Mouse (Mus musculus): ENCODE results near the gene Herc4. TPM values are rescaled to one million over a fixed set of nuclear protein-coding genes. Genes with fewer than 3 reads are reported as not detected.
A peak's percentile ranks its signal among the peaks of the same experiment; 100 is the strongest.

Herc4 gene
- 38.2 and 39.0 TPM in 2 replicates for polyA plus RNA-seq (2015; fragmentation: Nextera tagmentation; extraction: Ambion mirVana)

DNA sequence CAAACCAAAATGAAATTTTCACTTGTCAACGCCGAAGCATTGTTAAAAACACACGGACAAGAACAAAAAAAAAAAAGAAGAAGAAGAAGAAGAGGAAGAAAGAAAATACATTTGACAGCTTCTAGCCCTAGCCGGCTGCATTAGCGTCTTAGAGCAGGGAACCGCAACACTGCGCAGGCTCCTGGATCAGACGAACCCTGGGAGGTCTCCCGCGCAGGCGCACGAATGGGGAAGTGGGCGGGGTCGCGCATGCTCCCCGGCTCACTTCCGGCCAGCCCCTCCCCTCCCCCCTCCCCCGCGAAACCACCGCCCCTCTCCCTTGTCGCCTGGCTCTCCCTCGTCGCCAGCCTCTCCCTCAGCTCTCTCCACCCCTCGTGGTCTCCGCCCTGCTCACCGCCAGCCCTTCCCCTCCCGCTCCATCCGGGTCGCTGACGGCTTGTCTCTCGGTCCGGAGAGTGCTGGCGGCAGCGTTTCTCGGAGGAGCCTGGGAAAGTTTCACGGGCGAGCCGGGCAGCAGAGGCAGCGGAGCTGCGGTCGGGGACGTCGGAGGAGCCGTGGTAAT is at the start of gene Herc4:
Herc4 (plus strand) TSS at position 318 of the 562 bp plus-strand sequence.
- no peaks in the 10 kb centered on the region for H3K36me3 ChIP-seq

DNA sequence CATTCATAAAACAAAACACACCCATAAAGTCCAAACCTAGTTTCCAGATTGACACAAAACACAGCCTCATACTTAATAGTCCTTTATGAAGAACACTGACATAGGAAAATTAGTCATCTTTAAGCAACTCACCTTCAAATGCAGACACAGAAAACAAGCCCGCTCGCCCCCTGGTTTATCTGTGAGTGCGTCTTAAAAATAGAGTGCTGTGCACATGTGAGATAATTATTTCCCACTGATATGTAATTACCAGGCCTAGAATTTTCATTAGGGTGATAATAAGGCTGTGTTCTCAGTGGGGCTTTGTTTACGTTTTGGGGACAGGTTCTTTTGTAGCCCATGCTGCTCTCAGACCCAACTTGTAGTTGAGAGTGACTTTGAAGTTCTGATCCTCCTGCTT is 44.6 kb upstream of the Herc4 start:
- H3K4me3 ChIP-seq: no peak overlapping the region
- no peaks in the 10 kb centered on the region for H3K36me3 ChIP-seq
- H3K27ac ChIP-seq: no peak overlapping the region
- H3K9ac ChIP-seq: no peak overlapping the region
- H3K9me3 ChIP-seq: no peaks in the 10 kb centered on the region
- H3K27me3 ChIP-seq: no peaks in the 10 kb centered on the region
- H3K4me1 ChIP-seq: no peaks in the 10 kb centered on the region
- H3K4me2 ChIP-seq: no peak overlapping the region
- 85% methylated on average over 4 of the region's 4 CpGs for WGBS
- no peak for ATAC-seq (ENCODE audit: borderline replicate concordance, extremely low read depth, low FRiP score, low TSS enrichment)

More for the DNA sequence above, at the start of gene Herc4:
- Histone ChIP-seq H3K4me2 (peak within 1 kb of the TSS; percentile 57), H3K4me1 (peaks cover 9% of the 10 kb centered on the region), H3K27ac (peak within 1 kb of the TSS; percentile 98), H3K9ac (peak within 1 kb of the TSS; percentile 97), H3K9me3 (no peaks in the 10 kb centered on the region), H3K4me3 (peak within 1 kb of the TSS; percentile 90), H3K27me3 (no peaks in the 10 kb centered on the region)
- WGBS: under 1% methylated on average over 44 of the region's 44 CpGs
- peak; percentile 100 for ATAC-seq (ENCODE audit: borderline replicate concordance, extremely low read depth, low FRiP score, low TSS enrichment)

DNA sequence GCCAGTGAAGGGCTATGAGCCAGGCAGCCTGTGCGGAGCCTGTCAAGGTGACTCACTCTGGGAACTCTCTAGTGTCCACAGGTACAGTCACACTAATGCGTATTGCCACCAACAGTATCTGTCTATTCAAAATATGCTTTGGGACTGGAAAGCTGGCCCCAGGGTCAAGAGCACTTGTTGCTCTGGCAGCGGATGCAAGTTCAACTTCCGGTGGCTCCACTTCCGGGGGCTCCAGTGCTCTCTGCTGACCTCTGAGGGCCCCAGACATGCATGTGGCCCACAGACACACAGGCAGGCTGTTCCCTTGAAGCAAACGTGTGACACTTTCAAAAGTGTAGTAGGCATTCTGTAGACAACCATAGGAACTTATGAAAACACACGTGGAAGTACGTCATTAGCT is 42.1 kb upstream of the Herc4 start:
- ATAC-seq (ENCODE audit: borderline replicate concordance, extremely low read depth, low FRiP score, low TSS enrichment): no peak
- no peaks in the 10 kb centered on the region for H3K27me3 ChIP-seq
- no peak overlapping the region for H3K4me2 ChIP-seq
- no peaks in the 10 kb centered on the region for H3K9me3 ChIP-seq
- no peak overlapping the region for H3K9ac ChIP-seq
- H3K4me1 ChIP-seq: no peaks in the 10 kb centered on the region
- no peak overlapping the region for H3K4me3 ChIP-seq
- 62% methylated on average over 8 of the region's 8 CpGs for WGBS
- no peaks in the 10 kb centered on the region for H3K36me3 ChIP-seq
- H3K27ac ChIP-seq: no peak overlapping the region

DNA sequence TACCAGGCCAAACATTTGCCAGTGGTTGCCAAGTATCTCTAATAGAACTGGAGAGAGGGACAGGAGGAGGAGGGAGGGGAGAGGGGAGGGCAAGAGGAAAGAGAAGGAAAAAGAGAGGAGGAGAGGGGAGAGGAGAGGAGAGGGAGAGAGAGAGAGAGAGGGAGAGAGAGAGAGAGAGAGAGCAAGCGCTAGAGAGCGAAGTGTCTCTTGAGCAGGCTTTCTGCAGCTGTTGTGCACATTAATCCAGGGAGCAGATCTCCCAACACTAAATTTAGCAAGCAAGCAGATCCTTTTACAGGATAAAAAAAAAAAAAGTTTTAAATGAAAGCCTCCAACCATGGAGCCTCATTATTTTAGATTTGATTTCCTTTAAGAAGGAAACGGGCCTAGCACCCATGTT is 40.6 kb upstream of the Herc4 start:
- no peak overlapping the region for H3K27ac ChIP-seq
- ATAC-seq (ENCODE audit: borderline replicate concordance, extremely low read depth, low FRiP score, low TSS enrichment): no peak
- no peak overlapping the region for H3K4me2 ChIP-seq
- H3K9ac ChIP-seq: no peak overlapping the region
- H3K9me3 ChIP-seq: no peaks in the 10 kb centered on the region
- H3K27me3 ChIP-seq: no peaks in the 10 kb centered on the region
- no peak overlapping the region for H3K4me3 ChIP-seq
- no peaks in the 10 kb centered on the region for H3K36me3 ChIP-seq
- H3K4me1 ChIP-seq: no peaks in the 10 kb centered on the region
- 48% methylated on average over 3 of the region's 3 CpGs for WGBS

DNA sequence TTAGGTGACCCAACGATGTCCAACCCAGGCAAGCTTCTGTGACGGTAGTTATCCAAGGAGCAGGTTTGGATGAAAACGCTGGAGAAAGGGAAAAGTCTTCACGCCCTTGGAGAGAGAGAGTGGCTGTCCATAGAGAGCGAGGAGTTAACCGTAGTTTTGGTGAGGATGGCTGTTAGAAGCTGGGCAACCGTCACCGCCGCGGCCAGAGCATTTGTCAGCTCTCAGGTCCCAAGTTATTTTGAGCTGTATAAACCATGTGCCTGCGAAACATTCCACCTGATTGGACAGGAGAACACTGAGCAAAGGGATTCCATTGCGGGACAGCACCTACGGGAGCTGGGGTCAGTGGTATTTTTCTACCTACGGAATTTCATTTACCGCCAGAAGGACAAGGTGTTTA is 39.9 kb upstream of the Herc4 start, which contains the start of gene Mypn:
Mypn (minus strand) TSS at position 225 of the 400 bp plus-strand sequence.
- H3K4me2 ChIP-seq: no peak within 1 kb of the TSS

DNA sequence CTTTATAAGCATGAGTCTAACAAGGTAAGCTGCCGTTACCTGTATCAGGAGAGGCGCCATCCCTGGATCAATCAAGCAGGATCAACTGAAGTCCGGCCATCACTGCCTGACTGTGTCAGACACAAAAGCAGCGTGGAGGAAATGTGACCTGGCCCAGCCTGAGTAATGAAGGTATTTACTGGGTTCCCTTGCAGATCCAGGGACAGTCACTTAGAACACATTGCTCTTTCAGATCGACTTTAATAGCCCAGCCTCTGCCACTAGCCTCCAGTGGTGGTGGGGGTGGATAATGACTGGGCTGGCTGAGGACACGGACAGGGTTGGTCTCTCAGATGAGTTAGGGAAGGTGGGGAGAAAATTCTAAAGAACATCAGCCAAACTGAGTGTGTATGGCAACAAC is 34.7 kb upstream of the Herc4 start:
- Histone ChIP-seq H3K27ac (no peak overlapping the region), H3K9me3 (no peaks in the 10 kb centered on the region), H3K36me3 (no peaks in the 10 kb centered on the region), H3K27me3 (no peaks in the 10 kb centered on the region), H3K4me1 (no peaks in the 10 kb centered on the region), H3K4me2 (no peak overlapping the region), H3K4me3 (no peak overlapping the region), H3K9ac (no peak overlapping the region)
- no peak for ATAC-seq (ENCODE audit: borderline replicate concordance, extremely low read depth, low FRiP score, low TSS enrichment)
- WGBS: 51% methylated on average over 6 of the region's 6 CpGs

More for the DNA sequence above, 39.9 kb upstream of the Herc4 start, which contains the start of gene Mypn:
- no peaks in the 10 kb centered on the region for H3K9me3 ChIP-seq
- no peak within 1 kb of the TSS for H3K27ac ChIP-seq
- H3K27me3 ChIP-seq: no peaks in the 10 kb centered on the region
- 66% methylated on average over 15 of the region's 15 CpGs for WGBS
- H3K4me3 ChIP-seq: no peak within 1 kb of the TSS
- no peaks in the 10 kb centered on the region for H3K36me3 ChIP-seq
- H3K9ac ChIP-seq: no peak within 1 kb of the TSS
- no peaks in the 10 kb centered on the region for H3K4me1 ChIP-seq
- ATAC-seq (ENCODE audit: borderline replicate concordance, extremely low read depth, low FRiP score, low TSS enrichment): no peak

DNA sequence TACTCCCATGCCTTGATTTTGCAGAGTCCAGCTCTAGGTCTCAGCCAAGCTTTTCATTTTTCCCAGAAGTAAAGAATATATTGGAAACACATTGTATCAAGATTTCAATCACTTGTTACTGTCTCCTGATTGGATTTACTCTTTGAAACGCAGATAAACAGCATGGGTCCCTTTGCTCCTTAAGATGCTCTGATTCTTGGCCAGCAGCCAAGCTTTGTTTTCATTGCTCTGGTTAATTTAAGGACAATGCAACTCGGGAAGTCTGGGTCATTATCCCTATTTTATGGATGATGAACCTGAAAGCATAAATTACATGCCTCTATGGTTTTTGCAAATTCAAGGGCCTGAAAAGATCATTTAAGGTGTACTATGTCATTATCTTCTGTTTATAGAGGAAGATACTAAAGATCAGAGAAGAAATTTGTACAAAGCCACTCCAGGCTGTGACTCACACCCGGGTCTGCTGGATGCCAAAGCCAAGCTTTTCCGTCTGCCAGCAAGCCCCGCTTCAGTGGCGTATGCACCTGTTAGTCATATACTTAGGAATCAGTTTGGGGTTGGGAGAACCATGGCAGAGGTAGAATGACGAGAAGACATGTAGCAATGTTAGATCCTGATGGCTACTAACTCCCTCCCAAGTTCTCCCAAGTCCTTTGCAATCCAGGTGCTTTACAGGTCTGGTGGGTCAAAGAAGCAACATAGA is 22.4 kb upstream of the Herc4 start:
- H3K4me1 ChIP-seq: no peaks in the 10 kb centered on the region
- no peak overlapping the region for H3K27ac ChIP-seq
- no peaks in the 10 kb centered on the region for H3K9me3 ChIP-seq
- no peak overlapping the region for H3K4me3 ChIP-seq
- no peaks in the 10 kb centered on the region for H3K27me3 ChIP-seq
- H3K9ac ChIP-seq: no peak overlapping the region
- WGBS: 69% methylated on average over 7 of the region's 7 CpGs
- ATAC-seq (ENCODE audit: borderline replicate concordance, extremely low read depth, low FRiP score, low TSS enrichment): no peak
- no peak overlapping the region for H3K4me2 ChIP-seq
- H3K36me3 ChIP-seq: no peaks in the 10 kb centered on the region

DNA sequence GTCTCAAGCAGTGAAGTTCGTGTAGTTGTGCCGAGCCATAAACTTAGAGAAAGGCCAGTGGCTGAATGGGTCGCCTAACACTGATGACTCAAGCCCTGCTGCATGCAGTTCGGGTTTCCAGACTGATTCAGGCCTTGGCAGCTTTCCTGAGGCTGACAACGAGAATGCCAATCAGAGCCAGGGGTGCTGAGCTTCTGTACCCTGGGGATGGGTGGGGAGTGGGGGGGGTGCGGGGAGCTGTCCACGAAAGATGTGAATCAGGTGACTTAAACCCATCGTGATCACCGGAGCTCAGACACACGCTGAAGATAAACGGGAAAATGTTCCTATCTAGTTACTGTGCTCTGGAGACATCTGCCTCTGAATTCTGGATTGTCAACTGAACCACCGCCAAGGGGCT is 19.3 kb upstream of the Herc4 start:
- Histone ChIP-seq H3K4me1 (no peaks in the 10 kb centered on the region), H3K9me3 (no peaks in the 10 kb centered on the region), H3K36me3 (no peaks in the 10 kb centered on the region), H3K27me3 (no peaks in the 10 kb centered on the region), H3K9ac (no peak overlapping the region), H3K4me2 (no peak overlapping the region), H3K27ac (no peak overlapping the region), H3K4me3 (no peak overlapping the region)
- 70% methylated on average over 12 of the region's 12 CpGs for WGBS
- ATAC-seq (ENCODE audit: borderline replicate concordance, extremely low read depth, low FRiP score, low TSS enrichment): no peak

DNA sequence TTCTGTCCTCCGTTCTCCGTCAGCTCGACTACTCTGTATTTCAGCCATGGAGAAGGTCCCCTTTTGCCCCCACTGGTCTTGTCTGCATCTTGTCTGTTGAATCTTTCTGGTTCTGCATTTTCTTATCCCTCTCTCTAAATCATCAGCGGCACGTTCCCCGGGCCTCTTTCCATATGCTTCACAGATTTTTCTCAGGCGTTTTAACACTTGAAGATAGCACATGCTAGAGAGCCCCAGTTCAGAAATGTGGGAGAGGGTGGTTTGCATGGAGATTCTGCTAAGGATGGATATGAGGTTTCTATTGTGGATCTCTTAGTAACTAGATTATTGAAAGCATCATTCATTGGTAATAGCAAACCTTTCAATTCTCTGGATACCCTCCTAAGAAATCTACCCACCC is 13.3 kb upstream of the Herc4 start:
- no peak overlapping the region for H3K9ac ChIP-seq
- WGBS: 73% methylated on average over 7 of the region's 7 CpGs
- ATAC-seq (ENCODE audit: borderline replicate concordance, extremely low read depth, low FRiP score, low TSS enrichment): no peak

DNA sequence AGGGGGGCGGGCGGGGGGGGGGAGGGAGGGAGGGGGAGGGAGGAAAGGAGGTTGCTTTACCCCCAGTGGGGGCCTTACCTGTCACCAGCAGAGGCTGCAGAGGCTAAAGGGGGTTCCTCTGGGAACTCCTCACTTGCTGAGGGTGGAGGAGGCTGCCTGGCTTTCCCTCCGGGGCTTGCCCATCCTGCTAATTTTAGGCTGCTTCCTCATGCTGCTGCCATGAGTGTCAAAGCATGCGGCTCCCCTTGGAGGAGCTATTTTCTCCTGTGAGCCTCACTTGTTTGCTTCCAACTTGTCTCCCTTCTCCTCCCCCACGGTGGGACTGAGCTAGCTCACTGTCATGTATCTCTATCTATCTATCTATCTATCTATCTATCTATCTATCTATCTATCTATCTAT is 12.8 kb upstream of the Herc4 start:
- no peaks in the 10 kb centered on the region for H3K4me1 ChIP-seq
- no peak overlapping the region for H3K4me3 ChIP-seq
- no peak for ATAC-seq (ENCODE audit: borderline replicate concordance, extremely low read depth, low FRiP score, low TSS enrichment)
- H3K9ac ChIP-seq: no peak overlapping the region
- no peaks in the 10 kb centered on the region for H3K27me3 ChIP-seq
- H3K4me2 ChIP-seq: no peak overlapping the region
- 10% methylated on average over 3 of the region's 5 CpGs for WGBS
- no peaks in the 10 kb centered on the region for H3K36me3 ChIP-seq
- no peak overlapping the region for H3K27ac ChIP-seq
- no peaks in the 10 kb centered on the region for H3K9me3 ChIP-seq

More for the DNA sequence above, 13.3 kb upstream of the Herc4 start:
- Histone ChIP-seq H3K4me1 (no peaks in the 10 kb centered on the region), H3K9me3 (no peaks in the 10 kb centered on the region), H3K4me3 (no peak overlapping the region), H3K4me2 (no peak overlapping the region), H3K27me3 (no peaks in the 10 kb centered on the region), H3K36me3 (no peaks in the 10 kb centered on the region), H3K27ac (no peak overlapping the region)

DNA sequence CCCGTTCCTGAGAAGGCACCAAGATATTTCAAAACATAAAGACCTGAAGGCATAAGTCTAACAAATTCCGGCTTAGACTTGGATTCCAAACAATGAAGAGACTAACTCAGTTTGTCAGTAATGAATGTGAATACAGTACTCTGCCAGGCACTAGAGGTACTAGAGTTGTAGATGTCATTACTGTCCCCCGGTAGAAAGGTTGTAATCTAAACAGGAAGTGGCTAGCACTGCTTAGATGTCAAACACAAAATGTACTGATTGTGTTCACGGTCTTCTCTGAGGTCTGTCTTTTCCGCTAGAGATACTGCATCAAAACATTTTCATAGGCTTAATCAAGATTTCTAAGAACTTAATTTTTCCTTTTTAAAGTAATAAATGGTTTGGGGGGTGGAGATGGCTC is 12.0 kb upstream of the Herc4 start:
- ATAC-seq (ENCODE audit: borderline replicate concordance, extremely low read depth, low FRiP score, low TSS enrichment): no peak
- Histone ChIP-seq H3K36me3 (no peaks in the 10 kb centered on the region), H3K27me3 (no peaks in the 10 kb centered on the region), H3K9ac (no peak overlapping the region), H3K4me3 (no peak overlapping the region), H3K4me2 (no peak overlapping the region), H3K27ac (no peak overlapping the region), H3K9me3 (no peaks in the 10 kb centered on the region), H3K4me1 (no peaks in the 10 kb centered on the region)
- 34% methylated on average over 5 of the region's 5 CpGs for WGBS

DNA sequence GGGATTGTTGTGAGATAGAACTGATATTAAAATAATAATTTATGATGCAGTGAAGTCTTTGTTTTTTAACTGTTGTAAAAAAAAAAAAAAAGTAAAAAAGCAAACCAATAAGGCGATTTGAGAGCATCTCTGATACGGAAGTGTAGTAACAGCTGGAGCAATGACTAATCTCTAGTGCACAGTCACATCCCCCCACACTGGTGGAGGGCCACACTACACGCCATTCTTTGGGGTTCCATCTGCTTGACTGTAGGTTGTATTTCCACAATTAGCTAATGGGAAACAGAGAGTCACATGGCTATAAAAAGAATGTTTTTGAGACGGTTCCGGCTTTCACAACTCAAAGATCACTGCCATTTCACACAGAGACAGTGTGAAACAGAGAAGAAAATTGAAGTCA is 9.5 kb upstream of the Herc4 start:
- ATAC-seq (ENCODE audit: borderline replicate concordance, extremely low read depth, low FRiP score, low TSS enrichment): no peak
- H3K9me3 ChIP-seq: no peaks in the 10 kb centered on the region
- no peaks in the 10 kb centered on the region for H3K36me3 ChIP-seq
- no peak overlapping the region for H3K4me3 ChIP-seq
- H3K4me2 ChIP-seq: no peak overlapping the region
- 84% methylated on average over 5 of the region's 5 CpGs for WGBS
- H3K4me1 ChIP-seq: no peaks in the 10 kb centered on the region
- H3K27ac ChIP-seq: no peak overlapping the region
- H3K27me3 ChIP-seq: no peaks in the 10 kb centered on the region
- no peak overlapping the region for H3K9ac ChIP-seq

All from lung, embryonic 15.5 days (tissue).